Mouse (Mus musculus): ENCODE results near the gene Klf9. TPM values are rescaled to one million over a fixed set of nuclear protein-coding genes. Genes with fewer than 3 reads are reported as not detected.

Klf9 gene
- polyA plus RNA-seq, 1 experiment = 7.9 TPM

DNA sequence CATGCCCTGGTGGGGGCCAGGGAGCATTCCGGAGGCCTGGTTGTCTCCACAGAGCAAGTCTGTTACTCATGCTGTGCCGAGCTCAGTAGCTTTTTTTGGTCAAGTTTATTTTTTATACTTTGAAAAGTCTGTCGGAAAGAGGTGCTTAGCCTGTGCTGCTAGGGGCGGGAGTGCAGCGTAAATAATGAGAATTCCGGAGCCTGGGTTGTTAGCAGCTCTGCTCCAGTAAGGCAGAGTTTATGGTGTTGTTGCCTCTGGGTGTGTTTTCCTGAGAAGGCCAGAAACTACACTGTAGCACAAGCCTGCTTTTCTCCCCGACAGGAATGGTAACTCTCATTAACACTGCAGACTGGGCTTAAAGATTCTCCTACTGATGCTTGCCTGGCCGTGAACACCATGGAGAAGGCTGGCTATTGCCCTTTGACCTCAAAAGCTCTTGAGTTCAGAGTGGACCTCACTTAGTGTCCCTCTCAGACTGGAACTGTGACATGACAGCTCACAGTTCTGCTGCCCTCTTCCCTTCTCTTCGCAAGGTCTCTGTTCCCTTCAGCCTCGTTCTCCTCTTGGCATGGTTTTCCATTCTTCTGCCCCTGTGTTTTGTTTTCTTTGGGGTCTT lies 18.9 kb downstream of the Klf9 start:
- WGBS = 37% methylated on average over 10 of the region's 10 CpGs
- DNase-seq (ENCODE audit: low read depth, low spot score) = no peak

DNA sequence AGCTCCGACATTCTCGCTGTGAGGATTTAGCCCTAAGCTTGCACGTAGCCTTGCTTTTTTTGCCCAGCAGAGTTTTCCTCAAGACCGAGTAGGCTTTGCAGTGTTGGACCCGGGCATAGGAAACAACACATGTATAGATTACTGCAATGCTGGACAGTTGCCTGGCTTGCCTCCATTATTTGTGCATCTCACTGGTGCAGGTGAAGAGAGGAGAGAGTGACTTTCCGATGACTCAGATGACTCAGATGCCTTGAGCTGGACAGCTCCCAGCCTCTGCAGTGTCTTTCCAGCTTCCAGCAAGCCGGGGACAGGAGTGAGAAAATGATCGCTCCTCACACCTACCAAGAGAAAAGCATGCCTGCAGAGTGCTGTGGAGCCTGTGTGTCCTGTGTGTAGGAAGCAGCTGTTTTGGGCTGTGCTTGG lies 21.4 kb downstream of the Klf9 start:
- DNase-seq (ENCODE audit: low read depth, low spot score) = no peak
- 42% methylated on average over 8 of the region's 8 CpGs for WGBS

DNA sequence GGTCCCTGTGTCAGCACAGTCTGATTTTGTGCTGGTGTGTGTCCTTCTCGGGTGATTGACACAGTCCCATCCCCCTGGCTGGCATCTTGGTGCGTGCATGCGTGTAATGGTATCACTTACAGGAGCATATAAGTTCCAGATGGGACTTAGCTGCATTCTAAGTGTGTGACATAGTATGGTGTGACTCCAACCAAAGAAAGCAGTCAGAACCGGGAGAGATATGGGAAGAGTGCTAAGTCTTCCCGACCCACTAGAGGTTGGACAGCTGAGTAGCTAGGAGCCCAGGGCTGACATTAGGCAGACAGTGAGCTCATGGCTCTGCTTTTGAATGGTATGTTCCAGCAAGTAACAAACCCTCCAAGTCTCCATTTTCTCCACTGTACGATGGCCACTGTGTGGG lies 21.9 kb downstream of the Klf9 start:
- 79% methylated on average over 6 of the region's 6 CpGs for WGBS
- no peak for DNase-seq (ENCODE audit: low read depth, low spot score)

DNA sequence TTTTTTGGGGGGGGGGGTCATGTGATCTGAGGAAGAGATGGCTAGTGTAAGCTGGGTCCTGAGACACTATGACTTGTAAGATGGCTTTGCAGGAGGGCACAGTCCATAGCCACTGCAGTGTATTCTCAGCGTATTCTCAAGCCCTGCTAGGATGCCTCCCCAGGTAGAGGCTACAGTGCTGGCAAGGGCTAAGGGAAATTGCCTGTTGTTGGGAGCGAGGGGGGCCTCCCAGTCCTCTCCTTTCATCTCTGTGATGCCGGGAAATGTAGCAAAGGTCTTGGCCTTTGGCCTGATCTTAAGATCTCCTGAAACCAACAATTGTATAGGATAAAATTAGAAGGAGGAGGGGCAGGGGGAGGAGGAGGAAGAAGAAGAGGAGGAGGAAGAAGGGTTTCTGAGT lies 22.3 kb downstream of the Klf9 start:
- 37% methylated on average over 3 of the region's 3 CpGs for WGBS

DNA sequence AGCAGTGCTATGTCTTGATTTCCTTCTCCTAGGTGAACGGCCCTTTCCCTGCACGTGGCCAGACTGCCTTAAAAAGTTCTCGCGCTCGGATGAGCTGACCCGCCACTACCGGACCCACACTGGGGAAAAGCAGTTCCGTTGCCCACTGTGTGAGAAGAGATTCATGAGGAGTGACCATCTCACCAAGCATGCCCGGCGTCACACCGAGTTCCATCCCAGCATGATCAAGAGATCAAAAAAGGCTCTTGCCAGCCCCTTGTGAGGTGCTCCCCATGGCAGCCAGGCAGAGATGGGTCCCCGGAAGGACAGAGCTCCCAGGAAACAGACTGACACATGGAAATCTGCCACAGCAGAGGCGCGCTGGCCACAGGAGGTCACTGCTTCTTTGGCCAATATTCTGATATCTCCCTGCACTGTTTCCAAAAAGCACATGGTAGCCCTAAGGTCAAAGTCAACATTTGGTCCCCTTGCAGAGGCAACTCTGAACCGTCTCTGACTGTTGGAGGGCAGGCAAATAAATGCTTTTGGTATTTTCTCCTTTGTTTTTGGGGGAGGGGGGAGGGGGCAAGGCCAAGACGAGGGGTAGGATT lies 23.7 kb downstream of the Klf9 start:
- DNase-seq (ENCODE audit: low read depth, low spot score) = no peak
- 96% methylated on average over 16 of the region's 16 CpGs for WGBS

More for the DNA sequence above, 22.3 kb downstream of the Klf9 start:
- no peak for DNase-seq (ENCODE audit: low read depth, low spot score)

DNA sequence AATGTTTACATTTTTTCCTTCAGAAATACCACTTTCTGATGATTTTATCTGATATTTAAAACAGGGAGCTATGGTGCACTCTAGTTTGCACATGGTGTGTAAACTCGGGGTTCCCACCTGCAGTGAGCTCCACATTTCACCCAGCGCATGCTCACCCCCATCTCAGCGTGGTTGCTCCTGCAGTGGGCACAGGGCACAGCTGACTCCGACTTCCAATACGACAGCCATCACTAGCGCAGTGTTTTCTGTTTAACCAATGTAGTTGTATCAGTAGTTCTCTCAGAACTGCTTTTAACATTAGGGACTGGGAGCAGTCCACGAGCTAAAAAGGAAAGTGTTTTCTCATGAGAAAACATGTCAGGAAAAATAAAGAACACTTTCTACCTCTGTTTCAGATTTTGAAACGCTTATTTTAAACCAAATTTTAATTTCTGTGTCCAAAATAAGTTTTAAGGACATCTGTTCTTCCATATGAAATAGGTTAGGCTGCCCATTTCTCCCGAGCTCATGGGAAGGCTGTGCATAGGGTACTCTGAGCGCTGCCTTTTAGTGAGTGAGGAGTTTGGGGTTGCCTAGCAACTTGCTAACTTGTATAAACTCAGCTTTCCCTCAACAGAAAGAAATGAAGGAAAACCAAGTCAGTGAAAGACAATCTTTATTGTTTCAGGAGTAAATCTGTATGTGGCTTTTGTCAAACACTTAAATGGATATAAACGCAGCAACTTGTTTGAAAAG lies 25.7 kb downstream of the Klf9 start:
- no peak for DNase-seq (ENCODE audit: low read depth, low spot score)
- 85% methylated on average over 11 of the region's 11 CpGs for WGBS

DNA sequence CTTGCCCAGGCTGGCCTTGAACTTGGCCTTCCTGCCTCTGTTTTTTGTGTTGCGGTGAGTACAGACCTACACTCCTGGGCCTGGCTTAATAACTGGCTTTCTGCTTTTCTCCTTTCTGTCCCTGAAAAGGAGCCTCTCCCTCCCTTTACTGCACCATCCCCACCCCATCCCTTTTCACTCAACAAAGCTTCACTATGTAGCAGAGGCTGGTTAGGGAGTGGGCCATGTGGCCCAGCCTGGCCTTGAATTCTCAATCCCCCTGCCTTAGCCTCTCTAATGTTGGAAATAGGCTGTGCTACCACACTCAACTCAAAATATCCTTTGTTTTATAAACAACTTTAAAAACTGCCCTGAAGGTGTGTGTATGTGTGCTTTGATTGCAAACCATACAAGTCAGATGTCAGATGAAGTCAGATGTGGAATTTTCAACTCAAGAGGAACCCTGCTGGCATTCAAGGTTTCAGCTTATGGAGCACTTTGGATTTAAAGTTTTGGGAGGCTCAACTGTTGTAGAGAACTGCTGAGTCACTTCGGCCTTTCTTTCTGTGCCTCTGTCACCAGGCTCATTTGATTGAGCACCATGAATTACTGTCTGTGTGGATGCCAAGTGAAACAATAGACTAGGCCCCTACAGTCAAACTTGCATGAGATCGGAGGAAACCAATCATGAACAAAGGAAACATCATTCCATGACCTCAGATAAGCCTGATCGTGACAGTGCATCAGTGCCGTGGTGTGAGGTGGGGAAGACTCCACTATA lies 28.1 kb downstream of the Klf9 start:
- 93% methylated on average over 5 of the region's 5 CpGs for WGBS
- no peak for DNase-seq (ENCODE audit: low read depth, low spot score)

DNA sequence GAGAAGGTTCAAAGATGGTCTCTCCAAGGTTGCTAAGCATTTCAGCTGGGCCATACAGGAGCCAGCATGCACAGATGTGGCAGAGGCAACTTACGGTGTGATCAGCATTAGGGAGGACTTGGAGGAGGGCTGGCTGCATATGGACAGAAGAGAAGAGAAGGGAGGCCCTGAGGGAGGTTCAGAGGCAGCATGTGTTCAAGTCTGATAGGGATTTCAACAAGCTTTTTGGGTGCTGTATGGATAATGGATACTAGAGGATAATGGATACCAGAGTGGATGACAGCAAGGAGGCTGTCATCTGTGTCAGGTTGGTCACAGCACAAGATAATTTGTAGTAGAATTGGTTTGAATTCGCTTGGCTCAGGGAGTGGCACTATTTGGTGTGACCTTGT lies 28.6 kb downstream of the Klf9 start:
- 99% methylated on average over 2 of the region's 2 CpGs for WGBS
- no peak for DNase-seq (ENCODE audit: low read depth, low spot score)

DNA sequence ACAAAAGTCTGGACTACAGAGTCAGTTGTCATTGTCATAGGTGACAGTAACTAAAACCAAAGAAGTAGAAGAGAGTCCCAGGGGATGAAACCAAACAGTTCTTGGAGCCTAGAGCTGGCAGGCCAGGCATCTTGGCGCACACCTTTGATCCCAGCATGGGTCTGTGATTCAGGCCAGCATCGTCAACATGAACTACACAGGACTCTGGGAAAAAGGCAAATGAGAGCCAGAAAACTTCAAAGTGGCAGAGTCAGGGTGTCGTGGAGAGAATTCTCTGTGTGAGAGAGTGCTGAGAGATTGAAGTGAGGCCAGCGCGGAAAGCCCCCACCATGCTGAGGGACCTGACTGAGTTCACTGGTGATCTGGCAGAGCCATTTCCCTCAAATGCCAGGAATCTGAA lies 29.4 kb downstream of the Klf9 start:
- WGBS = 96% methylated on average over 5 of the region's 5 CpGs
- DNase-seq (ENCODE audit: low read depth, low spot score) = no peak

DNA sequence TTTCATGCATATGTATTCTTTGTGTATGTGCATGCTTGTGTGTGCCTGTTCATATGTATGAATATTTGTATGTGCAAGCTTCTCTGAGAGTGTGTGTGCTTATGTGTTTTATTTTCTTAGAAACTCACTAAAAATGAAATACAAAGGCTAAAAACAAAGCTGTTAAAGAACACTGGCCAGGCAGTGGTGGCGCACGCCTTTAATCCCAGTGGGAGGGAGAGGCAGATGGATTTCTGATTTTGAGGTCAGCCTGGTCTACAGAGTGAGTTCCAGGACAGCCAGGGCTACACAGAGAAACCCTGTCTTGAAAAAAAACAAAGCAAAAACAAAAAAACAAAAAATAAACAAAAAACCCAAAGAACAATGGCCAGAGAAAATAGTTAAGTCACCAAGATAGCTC lies 30.1 kb downstream of the Klf9 start:
- 96% methylated on average over 2 of the region's 2 CpGs for WGBS
- DNase-seq (ENCODE audit: low read depth, low spot score) = no peak

DNA sequence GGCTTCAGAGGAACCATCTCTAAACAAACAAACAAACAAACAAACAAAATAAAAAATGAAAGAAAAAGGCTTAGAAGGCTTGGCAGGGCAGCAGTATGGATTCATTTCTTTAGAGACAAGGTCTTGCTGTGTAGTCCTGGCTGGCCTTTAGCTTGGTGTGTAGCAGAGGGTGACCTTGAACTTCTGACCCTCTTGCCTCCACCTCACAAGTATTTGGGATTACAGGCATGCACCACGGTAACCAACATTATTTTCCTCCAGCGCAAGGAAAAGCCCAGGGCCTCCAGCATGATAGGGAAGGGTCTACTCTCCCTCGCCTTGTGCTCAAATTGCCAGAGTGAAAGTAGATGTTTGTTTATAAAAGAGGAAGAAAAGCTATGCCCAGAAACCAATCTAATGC lies 34.1 kb downstream of the Klf9 start:
- no peak for DNase-seq (ENCODE audit: low read depth, low spot score)
- WGBS = 77% methylated on average over 3 of the region's 3 CpGs

DNA sequence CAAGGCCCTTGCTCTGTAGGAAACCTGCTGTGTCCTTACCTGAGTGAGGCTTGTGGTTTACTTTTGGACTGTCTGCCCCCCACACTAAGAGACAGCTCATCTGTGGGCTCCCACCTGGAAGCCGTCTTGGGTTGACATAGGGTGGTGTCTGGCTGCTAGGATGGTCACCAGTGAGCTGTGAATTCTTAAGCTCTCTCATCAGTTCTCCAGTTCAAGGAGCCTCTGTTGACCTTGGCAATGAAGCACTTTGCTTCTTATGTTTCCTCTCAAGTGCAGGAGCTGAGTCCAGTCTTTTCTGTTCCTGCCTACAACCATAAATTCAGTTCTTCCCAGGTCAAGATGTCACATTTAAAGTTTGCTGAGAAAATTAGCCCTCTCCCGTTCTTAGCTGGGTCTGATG lies 34.5 kb downstream of the Klf9 start:
- WGBS = 52% methylated on average over 2 of the region's 2 CpGs
- DNase-seq (ENCODE audit: low read depth, low spot score) = no peak

DNA sequence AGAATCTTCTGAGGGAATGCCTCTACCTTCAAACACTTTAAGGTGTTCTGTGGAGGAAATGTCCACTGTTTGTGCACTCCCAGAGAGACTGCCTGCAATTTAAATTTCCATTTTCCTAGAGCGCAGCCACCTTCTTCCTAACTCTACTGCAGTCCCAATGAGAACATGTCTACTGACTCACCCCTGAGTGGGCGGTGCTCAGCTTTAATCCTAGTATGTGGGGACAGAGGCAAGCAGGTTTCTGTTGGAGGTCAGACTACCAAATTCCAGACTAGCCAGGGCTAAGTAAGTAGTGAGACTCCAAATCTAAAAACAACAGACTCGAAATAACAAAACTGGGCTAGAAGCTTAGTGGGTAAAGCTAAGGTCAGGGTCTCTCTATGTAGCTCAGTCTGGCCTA lies 37.5 kb downstream of the Klf9 start:
- no peak for DNase-seq (ENCODE audit: low read depth, low spot score)
- WGBS = 86% methylated on average over 3 of the region's 3 CpGs

DNA sequence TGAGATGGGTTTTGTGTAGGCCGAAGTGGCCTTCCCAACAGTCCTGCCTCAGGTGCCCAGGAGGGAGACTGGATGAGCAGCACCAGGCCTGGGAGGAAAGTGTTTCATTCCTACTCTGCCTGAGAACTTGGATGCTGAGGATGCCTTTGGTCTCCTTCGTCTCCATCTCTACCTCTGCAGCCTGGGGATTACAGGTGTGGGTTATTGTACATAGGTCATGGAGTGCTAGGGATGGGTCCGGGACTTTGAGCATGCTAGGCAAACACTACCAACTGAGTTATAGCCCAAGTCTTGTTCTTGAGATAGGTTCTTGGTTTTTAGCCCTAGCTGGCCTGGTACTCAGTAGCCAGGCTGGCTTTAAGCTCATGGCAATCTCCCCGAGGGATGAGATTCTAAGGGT lies 42.5 kb downstream of the Klf9 start:
- DNase-seq (ENCODE audit: low read depth, low spot score) = no peak
- WGBS = 90% methylated on average over 4 of the region's 4 CpGs

DNA sequence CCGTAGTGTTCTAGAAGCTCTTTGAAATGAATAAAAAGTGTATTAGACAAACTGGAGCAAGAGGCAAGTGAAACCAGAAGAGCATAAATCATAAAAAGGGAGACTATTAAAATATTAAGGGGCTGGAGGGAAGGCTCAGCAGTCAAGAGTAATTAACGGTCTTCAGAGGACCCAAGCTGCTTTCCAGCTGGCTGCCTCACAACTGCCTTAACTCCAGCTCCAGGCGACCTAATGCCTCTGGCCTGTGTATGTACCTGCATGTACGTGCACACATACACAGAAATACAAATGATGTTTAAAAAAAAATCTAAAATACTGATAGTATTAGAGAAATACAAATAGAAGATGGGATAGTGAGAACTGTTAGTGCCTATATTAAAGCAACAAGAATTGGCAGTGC lies 43.0 kb downstream of the Klf9 start:
- no peak for DNase-seq (ENCODE audit: low read depth, low spot score)
- WGBS = 75% methylated on average over 4 of the region's 4 CpGs

DNA sequence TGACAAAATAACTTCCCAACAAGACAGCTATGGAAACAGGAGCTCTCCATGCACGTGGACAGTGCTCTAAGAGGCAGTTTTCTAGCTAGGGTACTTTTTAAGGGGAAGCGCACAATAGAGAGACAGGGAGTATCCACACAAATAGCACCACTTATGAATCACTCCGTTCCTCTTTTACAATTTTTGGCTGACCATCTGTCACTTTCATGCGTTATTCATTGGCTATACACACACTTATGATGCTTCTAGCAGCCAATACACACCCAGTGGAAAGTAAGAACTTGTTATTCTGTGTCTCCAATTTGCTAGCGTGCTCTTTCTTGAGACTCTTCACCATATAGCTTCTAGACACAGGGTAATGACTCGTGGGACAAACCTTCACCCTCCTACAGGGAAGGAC lies 46.7 kb downstream of the Klf9 start:
- WGBS = 81% methylated on average over 6 of the region's 6 CpGs

DNA sequence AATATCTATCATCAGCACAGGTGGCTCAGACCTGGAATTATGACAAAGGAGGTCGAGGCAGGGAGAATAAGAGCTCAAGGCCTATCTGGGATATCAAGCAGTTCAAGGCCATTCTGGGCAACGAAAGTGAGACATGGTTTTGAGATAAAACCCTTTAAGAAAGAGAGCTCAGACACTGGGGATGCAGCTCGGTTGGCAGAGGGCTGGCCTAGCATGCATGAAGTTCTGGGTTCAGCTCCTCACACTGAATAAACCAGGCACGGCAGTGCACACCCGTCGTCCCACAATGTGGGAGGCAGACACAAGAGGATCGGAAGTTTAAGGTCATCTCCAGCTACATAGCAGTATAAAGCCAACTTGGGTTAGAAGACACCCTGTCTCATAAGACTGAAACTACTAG lies 48.0 kb downstream of the Klf9 start:
- no peak for DNase-seq (ENCODE audit: low read depth, low spot score)
- WGBS = 92% methylated on average over 7 of the region's 7 CpGs

More for the DNA sequence above, 46.7 kb downstream of the Klf9 start:
- DNase-seq (ENCODE audit: low read depth, low spot score) = no peak

DNA sequence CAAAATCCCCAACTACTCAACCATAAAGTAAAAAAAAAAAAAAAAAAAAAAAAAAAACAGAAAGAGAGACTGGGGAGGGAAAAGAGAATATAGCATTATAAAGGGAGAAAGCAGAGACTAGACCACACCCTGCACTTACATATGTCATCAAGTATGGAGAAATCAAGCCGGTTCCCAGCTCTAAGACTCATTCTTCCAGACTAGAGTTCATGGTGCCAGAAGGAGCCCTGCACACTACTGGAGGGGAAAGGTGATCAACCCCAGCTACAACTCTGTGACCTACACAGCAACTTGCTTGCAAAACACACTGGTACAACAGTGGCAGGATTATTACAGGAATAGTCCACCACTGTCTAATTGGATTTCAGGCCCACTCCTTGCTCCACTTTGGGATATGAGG lies 48.7 kb downstream of the Klf9 start:
- no peak for DNase-seq (ENCODE audit: low read depth, low spot score)
- WGBS = 50% methylated on average over 1 of the region's 1 CpGs

DNA sequence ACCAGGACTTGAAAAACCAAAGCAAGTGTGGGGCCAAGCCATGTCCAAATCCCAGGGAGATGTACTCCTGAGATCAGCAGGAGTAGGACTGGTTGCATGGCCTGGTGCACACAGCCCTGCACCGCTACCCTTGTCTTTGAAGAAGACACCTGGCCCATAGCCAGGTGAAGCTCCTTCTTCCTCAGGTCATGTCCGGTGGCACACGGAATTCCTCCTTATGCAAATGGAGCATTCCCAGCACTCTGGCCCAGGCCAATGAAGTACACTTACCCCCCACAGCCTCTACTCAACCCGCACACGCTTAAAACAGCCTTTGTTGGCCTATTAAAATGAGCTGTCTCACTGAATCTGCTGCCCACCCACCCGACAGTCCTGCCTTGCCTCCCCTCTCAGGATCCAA lies 50.5 kb downstream of the Klf9 start:
- no peak for DNase-seq (ENCODE audit: low read depth, low spot score)
- 97% methylated on average over 6 of the region's 6 CpGs for WGBS

DNA sequence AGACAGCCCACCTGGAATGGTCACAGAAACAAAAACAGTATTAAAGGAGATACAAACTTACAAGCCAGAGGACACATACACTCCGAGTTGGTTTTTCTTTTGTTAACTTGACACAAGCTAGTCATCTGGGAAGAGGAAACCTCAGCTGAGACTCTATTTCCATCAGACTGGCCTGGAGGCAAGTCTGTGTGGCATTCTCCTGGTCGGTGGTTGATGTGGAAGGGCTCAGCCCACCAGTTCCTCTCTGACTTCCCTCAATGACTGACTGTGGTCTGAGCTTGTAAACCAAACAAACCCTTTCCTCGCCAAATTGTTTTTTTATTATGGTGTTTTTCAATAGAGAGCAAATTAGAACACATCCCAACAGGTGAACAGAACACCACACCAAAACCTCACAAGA lies 52.0 kb downstream of the Klf9 start:
- DNase-seq (ENCODE audit: low read depth, low spot score) = no peak
- WGBS = 70% methylated on average over 3 of the region's 3 CpGs

DNA sequence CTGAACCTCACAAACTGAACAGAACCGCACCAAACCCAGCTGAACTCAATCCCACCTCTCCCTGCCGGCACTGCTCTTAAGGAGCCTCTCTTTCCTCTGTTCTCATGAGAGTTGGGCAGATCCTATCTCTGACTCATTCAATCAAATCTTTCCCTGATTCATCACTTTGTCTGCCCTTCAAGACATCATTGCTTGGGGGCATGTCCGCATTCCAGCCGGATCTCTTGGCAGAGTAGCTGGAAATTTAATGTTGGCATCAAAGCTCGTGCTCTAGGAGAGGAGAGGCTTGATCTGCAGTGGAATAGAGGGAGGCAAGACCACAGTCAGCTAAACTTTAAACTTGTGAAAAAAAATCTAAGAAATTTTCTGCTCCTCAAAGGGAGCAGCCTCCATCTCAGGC lies 61.1 kb downstream of the Klf9 start:
- WGBS = 97% methylated on average over 5 of the region's 5 CpGs
- no peak for DNase-seq (ENCODE audit: low read depth, low spot score)
